Mouse (Mus musculus): ENCODE results near the gene Fbxl21. TPM values are rescaled to one million over a fixed set of nuclear protein-coding genes. Genes with fewer than 3 reads are reported as not detected.

Fbxl21 gene
- polyA plus RNA-seq (2017; shearing (Covaris generic)) = 1 to 10 TPM in 1 of 2 experiments, under 1 TPM in 1; 0.70 to 1.1 TPM

DNA sequence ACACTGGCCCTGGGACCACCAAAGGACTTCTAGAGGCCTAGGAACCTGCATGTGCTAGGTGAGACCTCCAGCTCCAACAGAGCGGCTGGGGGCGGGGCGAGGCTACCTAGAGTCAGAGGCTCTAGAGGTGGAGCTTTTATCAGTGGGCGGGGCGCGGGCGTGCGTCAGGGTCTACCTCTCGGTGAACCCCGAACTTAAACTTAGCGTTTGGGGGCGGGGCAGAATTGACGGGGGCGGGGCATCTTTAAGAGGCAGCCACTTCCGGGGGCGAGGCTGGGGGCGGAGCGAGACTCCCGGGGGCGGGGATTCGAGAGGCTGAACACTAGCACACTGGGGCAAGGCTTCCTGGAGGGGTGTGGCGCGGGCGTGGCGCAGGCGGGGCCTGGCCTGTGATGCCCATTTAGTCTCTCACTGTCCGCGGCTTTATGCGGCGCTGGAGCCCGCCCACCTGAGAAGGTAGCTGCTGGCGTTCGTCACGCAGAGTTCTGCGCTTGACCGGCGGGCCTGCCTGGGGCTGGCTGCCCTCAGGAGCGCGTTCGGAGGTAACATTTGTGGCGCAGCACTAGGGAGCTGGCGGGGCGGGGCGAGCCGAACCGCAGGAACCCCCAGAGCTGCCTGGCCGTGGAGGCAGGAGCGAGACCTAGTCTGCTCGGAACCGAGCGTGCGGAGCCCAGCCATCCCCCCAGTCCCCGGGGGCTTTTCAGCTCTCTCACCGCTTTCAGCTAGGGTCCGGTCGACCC is at the start of gene Fbxl21:
Fbxl21 (plus strand) TSS at position 392 of the 740 bp plus-strand sequence.

GRCm38 (mm10) chr13:56482146-56482545 is 40.1 kb upstream of the Fbxl21 start, which contains the start of gene Il9:
Gene Il9, minus strand, starts transcription at chr13:56482246.

DNA sequence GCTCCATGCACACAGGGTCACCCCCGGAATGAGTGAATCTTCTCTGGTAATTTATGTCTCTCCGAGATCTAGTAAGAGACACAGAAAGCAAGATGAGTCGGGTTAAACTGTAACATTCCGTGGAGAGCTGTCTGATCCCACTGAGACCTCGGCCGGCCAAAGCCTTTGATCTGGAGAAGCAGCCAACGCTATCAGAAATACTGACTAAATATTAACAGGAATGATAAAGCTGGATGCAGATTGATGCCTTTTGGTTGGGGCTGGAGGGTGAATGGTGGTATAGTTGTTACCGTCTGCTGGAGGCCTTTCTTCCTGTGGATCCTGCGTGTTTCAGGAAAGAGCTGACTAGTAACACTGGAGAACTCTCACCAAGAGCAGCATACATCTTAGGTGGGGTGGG is 26.1 kb downstream of the Fbxl21 start, which contains the start of gene Lect2:
Lect2 (minus strand) TSS at position 102 of the 400 bp plus-strand sequence.

Other genes with a start within 250 kb of the Fbxl21 start
- gene Cxcl14, start 225.9 kb upstream of the Fbxl21 start, polyA plus RNA-seq (2017; shearing (Covaris generic)) = not detected
- gene Gm3045, start 95.9 kb upstream of the Fbxl21 start, polyA plus RNA-seq (2017; shearing (Covaris generic)) = not detected
- not detected for gene Slc25a48, start 84.1 kb upstream of the Fbxl21 start, polyA plus RNA-seq (2017; shearing (Covaris generic))
- gene Il9, start 40.2 kb upstream of the Fbxl21 start, polyA plus RNA-seq (2017; shearing (Covaris generic)) = not detected
- not detected for gene Lect2, start 26.0 kb downstream of the Fbxl21 start, polyA plus RNA-seq (2017; shearing (Covaris generic))
- gene Tgfbi, start 87.1 kb downstream of the Fbxl21 start, polyA plus RNA-seq (2017; shearing (Covaris generic)) = 1 to 10 TPM; 1.1 to 7.5 TPM
- gene Smad5, start 180.5 kb downstream of the Fbxl21 start, polyA plus RNA-seq (2017; shearing (Covaris generic)) = 10 to 100 TPM; 13.5 to 13.7 TPM
- gene Gm45623, start 231.4 kb downstream of the Fbxl21 start, polyA plus RNA-seq (2017; shearing (Covaris generic)) = not detected